Mouse (Mus musculus) heart, postnatal 0 days (tissue): ENCODE results near the gene Fam183b. TPM values are rescaled to one million over a fixed set of nuclear protein-coding genes. Genes with fewer than 3 reads are reported as not detected.
"Not testable (repeated sequence)": the region's sequence is repeated elsewhere in the genome, so short reads cannot be mapped to it uniquely, and the experiment has no call there.

Source experiments
- ATAC-seq: fragments of 200-750 bp; cut with Nextera tagmentation; 2 replicates; pipeline ENCODE4 v1.8.0; 2017; ENCODE audit warnings: low read depth, moderate number of reproducible peaks, moderate library complexity; ENCODE audit not compliant: insufficient read depth
- DNase-seq: peaks from one replicate; pipeline ENCODE4 v3.0.0-alpha.2; 2016; ENCODE audit warnings: low spot score
- H3K27ac ChIP-seq: fragments of 300-500 bp; sonication (generic); 2 replicates; pipeline ENCODE4 v1.5.1; 2014; ENCODE audit warnings: low read depth, mild to moderate bottlenecking
- H3K27me3 ChIP-seq: fragments of 300-500 bp; sonication (generic); 2 replicates; pipeline ENCODE4 v1.6.1; 2014; ENCODE audit warnings: low read length, mixed read lengths; ENCODE audit not compliant: control insufficient read depth, insufficient read depth
- H3K36me3 ChIP-seq: fragments of 300-500 bp; sonication (generic); replicated peaks from 2 replicates; pipeline ENCODE4 v1.6.1; 2014; ENCODE audit warnings: low read length, mixed read lengths; ENCODE audit not compliant: control insufficient read depth, insufficient read depth
- H3K4me1 ChIP-seq: fragments of 300-500 bp; sonication (generic); 2 replicates; pipeline ENCODE4 v1.6.1; 2014; ENCODE audit warnings: antibody characterized with exemption; ENCODE audit not compliant: control insufficient read depth, insufficient read depth
- H3K4me2 ChIP-seq: fragments of 300-500 bp; sonication (generic); 2 replicates; pipeline ENCODE4 v1.6.1; 2014; ENCODE audit warnings: low read depth, mild to moderate bottlenecking, low read length, moderate library complexity
- H3K4me3 ChIP-seq: fragments of 300-500 bp; sonication (generic); 2 replicates; pipeline ENCODE4 v1.5.1; 2014; ENCODE audit warnings: low read depth, low read length
- H3K9ac ChIP-seq: fragments of 300-500 bp; sonication (generic); replicated peaks from 2 replicates; pipeline ENCODE4 v1.6.1; 2014; ENCODE audit warnings: low read depth, low read length, mixed read lengths
- H3K9me3 ChIP-seq: fragments of 300-500 bp; sonication (generic); replicated peaks from 2 replicates; pipeline ENCODE4 v1.6.1; 2016; ENCODE audit warnings: low read length; ENCODE audit not compliant: control insufficient read depth
- CTCF ChIP-seq: IDR thresholded peaks from 2 replicates; pipeline ENCODE4 v1.5.1; 2016; ENCODE audit warnings: antibody characterized with exemption, control low read depth, low read depth
- EP300 ChIP-seq: IDR thresholded peaks from 2 replicates; pipeline ENCODE4 v1.6.1; 2016; ENCODE audit warnings: antibody characterized with exemption, low read depth
- WGBS: fragments of 180-500 bp; shearing (Covaris S2); extraction: QIAGEN DNeasy Blood & Tissue Kit; methylation state at CpG from one replicate; pipeline ENCODE4 v1.1.7; 2014; 5-methylcytosine and 5-hydroxymethylcytosine counted together
- polyA plus RNA-seq: library from polyadenylated mRNA; unstranded; fragments of >200 nt; fragmentation: Nextera tagmentation; extraction: Ambion mirVana; gene quantifications from 2 replicates; pipeline ENCODE4 v1.2.1, GENCODE M21; 2015
- total RNA-seq: library from RNA; depleted of rRNA; stranded (reverse); fragments of >200 nt; gene quantifications from 2 replicates; pipeline ENCODE4 v1.2.3, GENCODE M21; 2014; ENCODE audit warnings: low replicate concordance

Gene Fam183b
- total and polyA plus RNA-seq, 2 experiments from 2014 or later, result 0.87 TPM; not detected in 1

DNA sequence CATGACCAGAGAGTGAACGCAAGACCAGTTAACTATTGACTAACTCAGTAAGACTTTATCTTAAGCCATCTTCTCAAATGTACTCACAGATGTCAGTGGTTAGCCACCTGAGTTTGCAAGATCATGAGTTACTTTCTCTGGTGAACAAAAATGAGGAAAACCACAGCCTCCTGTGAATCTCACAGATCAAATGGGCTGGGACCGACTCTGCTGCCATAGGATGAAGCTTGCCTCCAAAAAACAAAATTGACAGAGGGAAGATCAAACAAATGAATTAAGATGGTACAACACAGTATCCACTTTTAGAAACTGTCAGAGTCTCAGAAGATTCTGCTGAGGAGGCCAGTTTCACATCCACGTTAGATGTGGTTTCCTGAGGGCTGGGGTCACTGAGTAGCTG lies 28.0 kb upstream of the Fam183b start:
- H3K27me3 ChIP-seq, result no peaks in the 10 kb centered on the region
- no peak overlapping the region for H3K9ac ChIP-seq
- H3K4me2 ChIP-seq, result no peak overlapping the region
- TF ChIP-seq EP300, result no peak
- no peak for TF ChIP-seq CTCF
- H3K4me1 ChIP-seq, result no peaks in the 10 kb centered on the region
- H3K9me3 ChIP-seq, result no peaks in the 10 kb centered on the region
- H3K36me3 ChIP-seq, result no peaks in the 10 kb centered on the region
- no peak for ATAC-seq
- DNase-seq, result no peak
- WGBS, result 64% methylated on average over 3 of the region's 3 CpGs
- H3K27ac ChIP-seq, result no peak overlapping the region
- H3K4me3 ChIP-seq, result no peak overlapping the region

DNA sequence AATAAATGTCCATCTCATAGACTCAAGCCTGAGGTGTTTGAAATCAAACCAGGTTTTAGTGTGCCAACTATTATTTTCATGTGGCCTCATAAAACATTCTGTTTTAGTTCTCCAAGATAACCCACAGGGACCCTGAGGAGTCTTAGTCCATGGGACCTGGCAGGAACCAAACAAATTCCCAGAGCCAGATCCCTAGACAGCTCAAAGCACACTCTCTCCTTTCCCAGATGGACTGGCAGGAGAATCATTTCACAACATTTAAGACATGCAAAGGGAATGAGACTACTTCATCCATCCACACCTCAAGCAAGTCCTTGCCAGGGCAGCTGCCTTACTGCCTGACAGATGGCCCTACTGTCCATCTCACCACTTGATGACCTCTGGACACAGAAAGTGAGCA lies 27.2 kb upstream of the Fam183b start, which contains the start of gene Olfr312:
Olfr312 (plus strand) TSS at position 301 of the 400 bp plus-strand sequence.
- not testable (repeated sequence) for ATAC-seq, H3K36me3 ChIP-seq, DNase-seq, H3K4me2 ChIP-seq, H3K4me3 ChIP-seq, H3K27ac ChIP-seq, H3K9ac ChIP-seq, H3K4me1 ChIP-seq, H3K27me3 ChIP-seq, H3K9me3 ChIP-seq

DNA sequence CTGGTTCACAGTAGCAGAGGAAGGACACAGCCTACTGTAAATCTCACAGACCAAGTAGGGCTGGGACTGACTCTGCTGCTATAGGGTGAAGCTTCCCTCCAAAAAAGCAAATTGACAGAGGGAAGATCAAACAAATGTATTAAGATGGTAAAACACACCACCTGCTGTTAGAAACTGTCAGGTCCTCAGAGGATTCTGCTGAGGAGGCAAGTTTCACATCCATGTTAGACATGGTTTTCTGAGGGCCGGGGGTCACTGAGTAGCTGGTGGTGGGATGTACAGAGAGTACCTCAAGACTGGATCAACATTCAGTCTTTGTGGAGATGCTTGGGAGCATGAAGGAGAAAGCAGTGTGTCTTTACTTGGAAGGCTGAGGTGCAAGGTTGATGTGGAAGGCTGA lies 13.9 kb upstream of the Fam183b start:
- Histone ChIP-seq H3K9ac (no peak overlapping the region), H3K27ac (no peak overlapping the region), H3K27me3 (no peaks in the 10 kb centered on the region), H3K4me1 (no peaks in the 10 kb centered on the region), H3K4me3 (no peak overlapping the region), H3K9me3 (no peaks in the 10 kb centered on the region), H3K36me3 (no peaks in the 10 kb centered on the region), H3K4me2 (no peak overlapping the region)
- DNase-seq, result no peak
- WGBS, result 62% methylated on average over 1 of the region's 1 CpGs
- no peak for ATAC-seq
- TF ChIP-seq CTCF, result no peak
- TF ChIP-seq EP300, result no peak

DNA sequence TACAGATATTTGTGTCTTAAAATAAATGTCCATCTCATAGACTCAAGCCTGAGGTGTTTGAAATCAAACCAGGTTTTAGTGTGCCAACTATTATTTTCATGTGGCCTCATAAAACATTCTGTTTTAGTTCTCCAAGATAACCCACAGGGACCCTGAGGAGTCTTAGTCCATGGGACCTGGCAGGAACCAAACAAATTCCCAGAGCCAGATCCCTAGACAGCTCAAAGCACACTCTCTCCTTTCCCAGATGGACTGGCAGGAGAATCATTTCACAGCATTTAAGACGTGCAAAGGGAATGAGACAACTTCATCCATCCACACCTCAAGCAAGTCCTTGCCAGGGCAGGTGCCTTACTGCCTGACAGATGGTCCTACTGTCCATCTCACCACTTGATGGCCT lies 12.9 kb upstream of the Fam183b start, which contains the start of gene Olfr313:
Olfr313 (plus strand) TSS at position 301 of the 400 bp plus-strand sequence.
- H3K27ac ChIP-seq, H3K36me3 ChIP-seq, H3K4me1 ChIP-seq, ATAC-seq, H3K4me3 ChIP-seq, DNase-seq, H3K4me2 ChIP-seq, H3K9ac ChIP-seq, H3K9me3 ChIP-seq, H3K27me3 ChIP-seq: not testable (repeated sequence)
- WGBS, result 54% methylated on average over 1 of the region's 1 CpGs

DNA sequence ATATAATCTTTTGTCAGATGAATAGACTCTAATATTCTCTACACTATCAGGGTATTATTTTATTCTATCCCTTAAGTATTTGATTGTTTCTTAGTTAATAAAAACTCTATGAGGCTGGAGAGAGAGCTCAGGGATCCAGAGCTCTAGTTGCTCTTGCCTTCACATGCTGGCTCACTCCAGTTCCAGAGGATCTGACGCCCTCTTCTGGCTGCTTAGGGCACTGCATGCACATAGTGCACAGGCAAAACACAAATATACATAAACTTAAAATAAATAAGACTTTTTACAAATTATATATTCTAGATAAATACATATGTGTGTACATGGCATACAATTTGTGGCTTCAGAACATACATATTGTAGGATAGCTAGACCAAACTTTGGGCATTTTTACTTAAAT lies 10.2 kb upstream of the Fam183b start:
- Histone ChIP-seq H3K9ac (no peak overlapping the region), H3K4me3 (no peak overlapping the region), H3K27ac (no peak overlapping the region), H3K4me2 (no peak overlapping the region), H3K9me3 (no peaks in the 10 kb centered on the region), H3K36me3 (no peaks in the 10 kb centered on the region), H3K4me1 (no peaks in the 10 kb centered on the region), H3K27me3 (no peaks in the 10 kb centered on the region)
- WGBS, result 3% methylated on average over 1 of the region's 1 CpGs
- DNase-seq, result no peak
- peak; percentile 20; the same call in 1 of the 2 replicates for TF ChIP-seq CTCF
- no peak for TF ChIP-seq EP300
- ATAC-seq, result no peak

DNA sequence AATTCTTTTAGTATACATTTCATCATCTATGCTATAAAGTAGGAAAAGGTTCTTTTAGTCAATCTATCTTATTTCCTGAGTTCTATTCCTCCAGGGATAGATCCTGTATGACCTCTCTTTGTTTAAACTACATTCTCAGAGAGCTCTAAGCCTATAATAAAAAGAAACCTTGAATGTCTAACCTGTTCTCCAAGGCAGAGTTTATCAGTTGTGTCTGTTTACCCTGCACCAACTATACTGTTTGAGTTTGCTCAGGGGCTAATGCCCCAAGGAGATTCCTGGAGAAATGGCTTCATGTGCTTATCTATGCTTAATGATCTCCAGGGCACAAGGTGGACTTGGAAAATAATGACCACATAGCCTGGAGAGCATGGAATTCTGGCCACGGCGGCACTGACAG lies 2.6 kb upstream of the Fam183b start:
- Histone ChIP-seq H3K36me3 (no peaks in the 10 kb centered on the region), H3K4me1 (no peaks in the 10 kb centered on the region), H3K27me3 (no peaks in the 10 kb centered on the region), H3K4me3 (no peak overlapping the region), H3K4me2 (no peak overlapping the region), H3K9ac (no peak overlapping the region), H3K27ac (no peak overlapping the region), H3K9me3 (no peaks in the 10 kb centered on the region)
- TF ChIP-seq EP300, result no peak
- no peak for TF ChIP-seq CTCF
- DNase-seq (no peak), ATAC-seq (no peak)
- whole genome bisulfite sequencing, result 59% methylated on average over 2 of the region's 2 CpGs
